Mouse (Mus musculus): ENCODE data around the gene Ccdc102a. TPM values are rescaled to one million over a fixed set of nuclear protein-coding genes. Genes with fewer than 3 reads are reported as not detected.
A peak's percentile ranks its signal among the peaks of the same experiment; 100 is the strongest.
"Not testable (repeated sequence)": the region's sequence is repeated elsewhere in the genome, so short reads cannot be mapped to it uniquely, and the experiment has no call there.

The Ccdc102a gene
- polyA plus RNA-seq, 1 experiment = 5.7 TPM

- Histone ChIP-seq H3K4me3 (ENCODE audit: insufficient read depth, low read depth, low read length) (no peak overlapping the region), H3K36me3 (ENCODE audit: control insufficient read depth, insufficient read depth, low read length) (peaks cover 1% of the 10 kb centered on the region; the same call in 1 of the 2 replicates), H3K4me1 (ENCODE audit: control insufficient read depth, insufficient read depth, low read length) (peaks cover 4% of the 10 kb centered on the region; the same call in 1 of the 2 replicates), H3K27ac (ENCODE audit: insufficient read depth, low read depth, low read length) (no peak overlapping the region), H3K27me3 (replicated peaks; ENCODE audit: control insufficient read depth, insufficient read depth, low read length) (no peaks in the 10 kb centered on the region)
- DNase-seq = peak; percentile 28
- TF ChIP-seq CTCF (conservative IDR thresholded peaks at IDR 0.05; ENCODE audit: insufficient read depth, insufficient read length, low read depth, low read length) = no peak
- TF ChIP-seq POLR2A (IDR thresholded peaks at IDR 0.05; ENCODE audit: low read depth, low read length) = no peak
- 76% methylated on average over 12 of the region's 12 CpGs for WGBS
These were observed 55.2 kb downstream of the Ccdc102a start for GRCm38 (mm10) chr8:94862487-94863220.

GRCm38 (mm10) chr8:94861352-94861910 is 56.5 kb downstream of the Ccdc102a start:
- Histone ChIP-seq H3K4me1 (ENCODE audit: control insufficient read depth, insufficient read depth, low read length) (peaks cover 4% of the 10 kb centered on the region; the same call in 1 of the 2 replicates), H3K36me3 (ENCODE audit: control insufficient read depth, insufficient read depth, low read length) (peaks cover 1% of the 10 kb centered on the region; the same call in 1 of the 2 replicates), H3K27ac (ENCODE audit: insufficient read depth, low read depth, low read length) (no peak overlapping the region), H3K27me3 (replicated peaks; ENCODE audit: control insufficient read depth, insufficient read depth, low read length) (no peaks in the 10 kb centered on the region), H3K4me3 (ENCODE audit: insufficient read depth, low read depth, low read length) (no peak overlapping the region)
- DNase-seq = peak; percentile 81
- WGBS = 71% methylated on average over 8 of the region's 8 CpGs
- TF ChIP-seq CTCF (conservative IDR thresholded peaks at IDR 0.05; ENCODE audit: insufficient read depth, insufficient read length, low read depth, low read length) (peak; percentile 62), POLR2A (IDR thresholded peaks at IDR 0.05; ENCODE audit: low read depth, low read length) (no peak)

- WGBS = 1% methylated on average over 66 of the region's 68 CpGs
- TF ChIP-seq CTCF (conservative IDR thresholded peaks at IDR 0.05; ENCODE audit: insufficient read depth, insufficient read length, low read depth, low read length) (peak; percentile 77), POLR2A (IDR thresholded peaks at IDR 0.05; ENCODE audit: low read depth, low read length) (no peak)
- Histone ChIP-seq H3K4me1 (ENCODE audit: control insufficient read depth, insufficient read depth, low read length) (peaks cover 4% of the 10 kb centered on the region; the same call in 1 of the 2 replicates), H3K4me3 (ENCODE audit: insufficient read depth, low read depth, low read length) (peak within 1 kb of the TSS; percentile 70), H3K27ac (ENCODE audit: insufficient read depth, low read depth, low read length) (peak within 1 kb of the TSS; percentile 62; the same call in 1 of the 2 replicates), H3K27me3 (replicated peaks; ENCODE audit: control insufficient read depth, insufficient read depth, low read length) (no peaks in the 10 kb centered on the region), H3K36me3 (ENCODE audit: control insufficient read depth, insufficient read depth, low read length) (peaks cover 1% of the 10 kb centered on the region; the same call in 1 of the 2 replicates)
- peak; percentile 93 for DNase-seq
These were observed 60.3 kb downstream of the Ccdc102a start, which contains the start of gene Polr2c for GRCm38 (mm10) chr8:94857346-94858173. Polr2c (plus strand) TSS chr8:94857450.

GRCm38 (mm10) chr8:94857011-94857345 is 60.9 kb downstream of the Ccdc102a start:
- TF ChIP-seq CTCF (conservative IDR thresholded peaks at IDR 0.05; ENCODE audit: insufficient read depth, insufficient read length, low read depth, low read length) (no peak), POLR2A (IDR thresholded peaks at IDR 0.05; ENCODE audit: low read depth, low read length) (no peak)
- WGBS = 27% methylated on average over 5 of the region's 5 CpGs
- no peak for DNase-seq

GRCm38 (mm10) chr8:94854761-94855160 is 63.1 kb downstream of the Ccdc102a start:
- H3K36me3 ChIP-seq (ENCODE audit: control insufficient read depth, insufficient read depth, low read length); H3K4me3 ChIP-seq (ENCODE audit: insufficient read depth, low read depth, low read length); H3K27ac ChIP-seq (ENCODE audit: insufficient read depth, low read depth, low read length); H3K4me1 ChIP-seq (ENCODE audit: control insufficient read depth, insufficient read depth, low read length); DNase-seq; H3K27me3 ChIP-seq (replicated peaks; ENCODE audit: control insufficient read depth, insufficient read depth, low read length): not testable (repeated sequence)
- 93% methylated on average over 11 of the region's 11 CpGs for WGBS

More at GRCm38 (mm10) chr8:94857011-94857345, 60.9 kb downstream of the Ccdc102a start:
- Histone ChIP-seq H3K36me3 (ENCODE audit: control insufficient read depth, insufficient read depth, low read length) (peaks cover 1% of the 10 kb centered on the region; the same call in 1 of the 2 replicates), H3K4me1 (ENCODE audit: control insufficient read depth, insufficient read depth, low read length) (peaks cover 4% of the 10 kb centered on the region; the same call in 1 of the 2 replicates), H3K27ac (ENCODE audit: insufficient read depth, low read depth, low read length) (no peak overlapping the region), H3K27me3 (replicated peaks; ENCODE audit: control insufficient read depth, insufficient read depth, low read length) (no peaks in the 10 kb centered on the region), H3K4me3 (ENCODE audit: insufficient read depth, low read depth, low read length) (no peak overlapping the region)

Other genes with a start within 250 kb of the Ccdc102a start
- gene Pllp, start 221.8 kb downstream of the Ccdc102a start, polyA plus RNA-seq (2012; rRNA removed) = 160 and 166 TPM in 2 replicates
- 0.87 and 3.7 TPM in 2 replicates for gene Ccl22, start 172.5 kb downstream of the Ccdc102a start, polyA plus RNA-seq (2012; rRNA removed)
- gene Cx3cl1, start 146.1 kb downstream of the Ccdc102a start, polyA plus RNA-seq (2012; rRNA removed) = 148 and 169 TPM in 2 replicates
- gene Ccl17, start 107.6 kb downstream of the Ccdc102a start, polyA plus RNA-seq (2012; rRNA removed) = 0.64 and 1.0 TPM in 2 replicates
- gene Coq9, start 79.8 kb downstream of the Ccdc102a start, polyA plus RNA-seq (2012; rRNA removed) = 378 and 521 TPM in 2 replicates
- 55.8 and 71.2 TPM in 2 replicates for gene Ciapin1, start 79.7 kb downstream of the Ccdc102a start, polyA plus RNA-seq (2012; rRNA removed)
- 107 and 112 TPM in 2 replicates for gene Polr2c, start 60.6 kb downstream of the Ccdc102a start, polyA plus RNA-seq (2012; rRNA removed)
- 20.2 and 21.7 TPM in 2 replicates for gene Dok4, start 41.8 kb downstream of the Ccdc102a start, polyA plus RNA-seq (2012; rRNA removed)
- 0.56 and 2.6 TPM in 2 replicates for gene Adgrg5, start 5.6 kb upstream of the Ccdc102a start, polyA plus RNA-seq (2012; rRNA removed)
- gene Adgrg1, start 56.7 kb upstream of the Ccdc102a start, polyA plus RNA-seq (2012; rRNA removed) = 342 and 447 TPM in 2 replicates
- 9.9 and 12.7 TPM in 2 replicates for gene Adgrg3, start 99.6 kb upstream of the Ccdc102a start, polyA plus RNA-seq (2012; rRNA removed)
- 0.05 and 0.10 TPM in 2 replicates for gene Drc7, start 137.0 kb upstream of the Ccdc102a start, polyA plus RNA-seq (2012; rRNA removed)
- gene Katnb1, start 163.1 kb upstream of the Ccdc102a start, polyA plus RNA-seq (2012; rRNA removed) = 22.2 and 23.7 TPM in 2 replicates

Measured in kidney, adult 2 months (tissue).